Mouse (Mus musculus): ENCODE results near the gene Odf2.

GRCm38 (mm10) chr2:29849841-29850480 lies 39.1 kb upstream of the Odf2 start:
- TF ChIP-seq CTCF (IDR thresholded peaks at IDR 0.05; ENCODE audit: low read depth, low read length) (no peak), POLR2A (IDR thresholded peaks at IDR 0.05; ENCODE audit: insufficient read depth, low read length) (no peak)

All from ES-Bruce4 (cell line).